Mouse (Mus musculus): ENCODE data around the gene Ndfip2. TPM values are rescaled to one million over a fixed set of nuclear protein-coding genes. Genes with fewer than 3 reads are reported as not detected.

Gene Ndfip2
- polyA plus RNA-seq, 1 experiment from 2014 or later = 42.7 TPM

GRCm38 (mm10) chr14:105292139-105292538, 33.8 kb downstream of the Ndfip2 start:
- no peaks in the 10 kb centered on the region for H3K27me3 ChIP-seq (replicated peaks; ENCODE audit: low read depth, poor library complexity, severe bottlenecking)
- H3K9me3 ChIP-seq = no peaks in the 10 kb centered on the region
- DNase-seq (ENCODE audit: low spot score) = no peak
- no peak overlapping the region for H3K4me3 ChIP-seq
- H3K27ac ChIP-seq (replicated peaks) = no peak overlapping the region
- H3K36me3 ChIP-seq (replicated peaks) = peaks cover 40% of the 10 kb centered on the region
- 92% methylated on average over 9 of the region's 9 CpGs for WGBS
- H3K4me1 ChIP-seq = no peaks in the 10 kb centered on the region

DNA sequence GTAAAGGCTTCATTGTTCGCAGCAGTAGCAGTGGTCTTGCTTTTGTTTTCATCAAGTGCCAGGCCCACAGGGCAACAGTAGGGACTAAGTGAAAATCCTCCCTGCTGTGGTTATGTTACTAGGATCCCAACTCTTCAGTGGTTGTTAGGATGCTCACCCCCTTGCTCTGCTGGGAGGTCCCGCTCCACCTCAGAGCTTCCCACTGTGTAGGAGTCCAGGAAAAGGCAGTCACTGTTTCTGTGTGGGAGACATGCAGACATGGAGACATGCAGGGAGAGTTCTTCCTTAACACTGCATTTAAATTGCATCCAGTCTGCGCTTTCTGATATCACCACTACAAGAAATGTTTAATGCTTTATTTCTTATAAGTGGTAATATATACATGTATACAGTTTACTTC, 35.4 kb downstream of the Ndfip2 start:
- Histone ChIP-seq H3K36me3 (replicated peaks) (peaks cover 38% of the 10 kb centered on the region), H3K27ac (replicated peaks) (no peak overlapping the region), H3K4me3 (no peak overlapping the region), H3K9me3 (no peaks in the 10 kb centered on the region), H3K27me3 (replicated peaks; ENCODE audit: low read depth, poor library complexity, severe bottlenecking) (no peaks in the 10 kb centered on the region), H3K4me1 (no peaks in the 10 kb centered on the region)
- WGBS = 80% methylated on average over 3 of the region's 3 CpGs
- no peak for DNase-seq (ENCODE audit: low spot score)

DNA sequence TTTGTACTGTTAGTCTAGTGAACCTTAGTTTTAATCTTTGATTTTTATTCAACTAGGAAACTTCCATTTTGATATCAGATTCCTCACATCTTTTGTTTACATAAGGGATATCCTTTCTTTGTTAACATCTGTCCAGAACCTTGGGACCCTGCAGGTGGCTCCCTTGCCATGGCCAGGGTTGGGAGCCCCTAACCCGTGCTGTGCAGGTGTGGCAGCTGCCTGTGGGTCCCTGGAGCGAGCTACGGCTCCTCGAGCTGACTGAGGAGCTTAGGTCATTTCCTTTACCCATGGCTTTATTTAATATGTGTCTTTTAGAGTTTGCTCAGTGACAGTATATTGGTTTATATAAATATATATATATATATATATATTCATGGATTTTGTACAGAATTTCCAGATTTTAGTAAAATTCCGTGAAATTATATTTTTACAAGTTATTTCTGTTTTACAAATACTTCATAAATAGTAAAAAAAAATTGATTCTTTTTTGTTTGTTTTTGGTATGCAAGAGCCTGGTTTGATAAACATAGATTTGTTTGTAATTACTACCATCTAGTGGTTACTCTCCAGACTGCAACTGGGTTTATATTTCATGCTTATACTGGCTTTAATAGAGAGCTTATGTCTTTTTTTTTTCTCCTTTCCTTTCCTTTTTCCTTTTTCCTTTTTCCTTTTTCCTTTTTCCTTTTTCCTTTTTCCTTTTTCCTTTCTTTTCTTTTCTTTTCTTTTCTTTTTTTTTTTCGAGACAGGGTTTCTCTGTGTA, 37.6 kb downstream of the Ndfip2 start:
- 58% methylated on average over 6 of the region's 6 CpGs for WGBS
- H3K27ac ChIP-seq (replicated peaks) = no peak overlapping the region
- 0 out of 2 replicates have a peak, but pooled peaks cover 2% of the 10 kb centered on the region for H3K4me1 ChIP-seq
- DNase-seq (ENCODE audit: low spot score) = no peak
- H3K36me3 ChIP-seq (replicated peaks) = peaks cover 34% of the 10 kb centered on the region
- no peaks in the 10 kb centered on the region for H3K27me3 ChIP-seq (replicated peaks; ENCODE audit: low read depth, poor library complexity, severe bottlenecking)
- no peak overlapping the region for H3K4me3 ChIP-seq
- no peaks in the 10 kb centered on the region for H3K9me3 ChIP-seq

DNA sequence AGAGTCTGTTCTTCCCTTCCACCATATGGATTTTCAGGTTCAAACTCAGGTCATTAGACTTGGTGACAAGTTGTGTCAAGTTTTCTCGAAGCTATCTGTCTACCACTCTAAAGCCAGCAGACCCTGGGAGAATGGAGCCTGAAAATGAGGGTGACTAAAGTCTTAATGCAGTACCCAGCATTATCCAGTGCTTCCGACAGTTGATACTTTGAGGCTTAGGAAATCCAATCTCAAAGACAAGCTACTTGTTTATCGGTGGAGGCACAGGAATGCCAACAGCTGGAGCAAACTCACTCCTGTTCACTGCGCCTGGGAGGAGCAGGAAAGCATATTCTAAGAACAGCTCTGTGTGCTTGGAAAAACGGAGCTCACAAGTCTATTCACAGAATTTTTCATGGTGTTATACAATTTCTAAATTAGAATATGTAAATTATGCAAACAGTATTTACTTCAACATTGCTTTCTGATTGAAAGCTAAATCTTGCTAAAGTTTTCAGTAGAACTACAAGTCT, 41.4 kb downstream of the Ndfip2 start:
- 71% methylated on average over 5 of the region's 5 CpGs for WGBS

GRCm38 (mm10) chr14:105300551-105300950, 42.2 kb downstream of the Ndfip2 start:
- Histone ChIP-seq H3K9me3 (no peaks in the 10 kb centered on the region), H3K4me3 (no peak overlapping the region), H3K27me3 (replicated peaks; ENCODE audit: low read depth, poor library complexity, severe bottlenecking) (no peaks in the 10 kb centered on the region), H3K4me1 (0 out of 2 replicates have a peak, but pooled peaks cover 2% of the 10 kb centered on the region), H3K27ac (replicated peaks) (no peak overlapping the region), H3K36me3 (replicated peaks) (peaks cover 16% of the 10 kb centered on the region; the same call in 1 of the 2 replicates)
- WGBS = 74% methylated on average over 10 of the region's 10 CpGs
- no peak for DNase-seq (ENCODE audit: low spot score)

More for the DNA sequence above, 41.4 kb downstream of the Ndfip2 start:
- 0 out of 2 replicates have a peak, but pooled peaks cover 2% of the 10 kb centered on the region for H3K4me1 ChIP-seq
- H3K27me3 ChIP-seq (replicated peaks; ENCODE audit: low read depth, poor library complexity, severe bottlenecking) = no peaks in the 10 kb centered on the region
- H3K27ac ChIP-seq (replicated peaks) = no peak overlapping the region
- peaks cover 14% of the 10 kb centered on the region; the same call in 1 of the 2 replicates for H3K36me3 ChIP-seq (replicated peaks)
- no peaks in the 10 kb centered on the region for H3K9me3 ChIP-seq
- no peak for DNase-seq (ENCODE audit: low spot score)
- H3K4me3 ChIP-seq = no peak overlapping the region

GRCm38 (mm10) chr14:105302708-105303107, 44.3 kb downstream of the Ndfip2 start:
- no peaks in the 10 kb centered on the region for H3K27me3 ChIP-seq (replicated peaks; ENCODE audit: low read depth, poor library complexity, severe bottlenecking)
- WGBS = 66% methylated on average over 4 of the region's 4 CpGs

GRCm38 (mm10) chr14:105307716-105308115, 49.3 kb downstream of the Ndfip2 start:
- WGBS = 83% methylated on average over 4 of the region's 4 CpGs
- no peaks in the 10 kb centered on the region for H3K9me3 ChIP-seq

More at GRCm38 (mm10) chr14:105302708-105303107, 44.3 kb downstream of the Ndfip2 start:
- no peak for DNase-seq (ENCODE audit: low spot score)
- H3K27ac ChIP-seq (replicated peaks) = no peak overlapping the region
- no peak overlapping the region for H3K4me3 ChIP-seq
- peaks cover 11% of the 10 kb centered on the region; the same call in 1 of the 2 replicates for H3K36me3 ChIP-seq (replicated peaks)
- H3K9me3 ChIP-seq = no peaks in the 10 kb centered on the region
- 0 out of 2 replicates have a peak, but pooled peaks cover 2% of the 10 kb centered on the region for H3K4me1 ChIP-seq

DNA sequence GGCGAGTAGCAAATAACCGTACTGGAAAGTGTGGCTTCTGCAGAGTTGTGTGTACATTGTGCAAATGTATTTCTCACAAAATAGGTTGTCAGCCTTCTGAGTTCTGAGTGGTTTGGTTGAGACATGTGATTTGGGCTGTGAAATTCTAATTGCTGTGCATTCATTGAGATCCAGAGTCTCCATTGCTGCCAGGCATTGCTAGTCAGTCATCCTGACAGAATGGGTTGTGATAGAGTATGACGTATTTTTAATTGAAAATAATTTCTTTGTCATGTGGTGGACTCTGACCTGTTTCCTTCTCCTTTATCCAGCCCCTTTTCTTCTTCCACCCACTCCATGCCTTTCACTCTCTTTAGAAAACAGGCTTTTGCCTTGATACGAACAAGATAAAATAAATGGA, 54.0 kb downstream of the Ndfip2 start:
- Histone ChIP-seq H3K27me3 (replicated peaks; ENCODE audit: low read depth, poor library complexity, severe bottlenecking) (no peaks in the 10 kb centered on the region), H3K4me1 (peaks cover 7% of the 10 kb centered on the region), H3K27ac (replicated peaks) (no peak overlapping the region), H3K9me3 (no peaks in the 10 kb centered on the region), H3K4me3 (no peak overlapping the region), H3K36me3 (replicated peaks) (peaks cover 6% of the 10 kb centered on the region; the same call in 1 of the 2 replicates)
- no peak for DNase-seq (ENCODE audit: low spot score)
- WGBS = 92% methylated on average over 4 of the region's 4 CpGs

More at GRCm38 (mm10) chr14:105307716-105308115, 49.3 kb downstream of the Ndfip2 start:
- Histone ChIP-seq H3K36me3 (replicated peaks) (peaks cover 15% of the 10 kb centered on the region; the same call in 1 of the 2 replicates), H3K4me3 (no peak overlapping the region), H3K27ac (replicated peaks) (no peak overlapping the region), H3K4me1 (no peaks in the 10 kb centered on the region), H3K27me3 (replicated peaks; ENCODE audit: low read depth, poor library complexity, severe bottlenecking) (no peaks in the 10 kb centered on the region)
- no peak for DNase-seq (ENCODE audit: low spot score)

DNA sequence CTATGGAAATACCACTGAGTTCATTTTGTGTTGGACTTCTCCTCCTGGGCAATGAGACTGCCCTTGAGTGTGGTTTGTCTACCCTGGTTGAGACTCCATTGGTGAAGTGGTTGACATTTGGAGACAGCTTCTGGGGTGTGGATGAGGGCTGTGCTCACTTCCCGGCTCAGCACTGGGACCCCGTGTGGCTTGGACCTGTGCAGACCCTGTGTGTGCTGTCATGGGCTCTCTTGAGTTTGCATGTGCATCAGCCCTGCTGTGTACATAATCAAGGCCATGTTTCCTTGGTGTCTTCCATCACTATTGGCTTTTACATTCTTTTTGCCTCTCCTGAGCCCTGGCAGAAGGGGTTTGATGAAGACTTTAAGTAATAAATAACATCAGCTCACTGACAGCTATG, 54.6 kb downstream of the Ndfip2 start:
- Histone ChIP-seq H3K27me3 (replicated peaks; ENCODE audit: low read depth, poor library complexity, severe bottlenecking) (no peaks in the 10 kb centered on the region), H3K4me1 (peaks cover 7% of the 10 kb centered on the region), H3K4me3 (no peak overlapping the region), H3K36me3 (replicated peaks) (peaks cover 6% of the 10 kb centered on the region; the same call in 1 of the 2 replicates), H3K9me3 (no peaks in the 10 kb centered on the region), H3K27ac (replicated peaks) (no peak overlapping the region)
- DNase-seq (ENCODE audit: low spot score) = no peak
- 94% methylated on average over 2 of the region's 2 CpGs for WGBS

GRCm38 (mm10) chr14:105313877-105314276, 55.5 kb downstream of the Ndfip2 start:
- Histone ChIP-seq H3K4me1 (peaks cover 7% of the 10 kb centered on the region), H3K27ac (replicated peaks) (no peak overlapping the region), H3K9me3 (no peaks in the 10 kb centered on the region), H3K36me3 (replicated peaks) (peaks cover 6% of the 10 kb centered on the region; the same call in 1 of the 2 replicates), H3K27me3 (replicated peaks; ENCODE audit: low read depth, poor library complexity, severe bottlenecking) (no peaks in the 10 kb centered on the region), H3K4me3 (no peak overlapping the region)
- 49% methylated on average over 5 of the region's 5 CpGs for WGBS
- DNase-seq (ENCODE audit: low spot score) = no peak

DNA sequence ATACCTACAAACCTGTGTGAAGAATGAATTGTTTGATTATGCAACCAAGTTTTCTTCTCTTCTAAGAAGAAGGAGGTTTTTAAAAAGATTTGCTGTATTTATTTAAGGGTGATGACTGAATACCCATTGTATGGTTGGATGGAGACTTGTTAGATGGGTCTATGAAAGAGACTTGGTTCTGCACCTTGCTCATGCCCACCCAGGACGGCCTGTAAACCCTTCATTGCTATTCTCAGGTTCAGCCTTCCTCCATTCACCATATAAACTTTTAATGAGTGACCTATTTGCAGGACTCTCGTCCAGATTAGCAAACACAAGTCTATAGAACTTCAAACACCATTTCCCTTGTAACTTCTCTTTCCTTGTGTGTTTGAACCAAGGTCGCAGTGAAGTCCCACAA, 63.3 kb downstream of the Ndfip2 start:
- Histone ChIP-seq H3K9me3 (peaks cover 4% of the 10 kb centered on the region; the same call in 1 of the 2 replicates), H3K4me3 (no peak overlapping the region), H3K36me3 (replicated peaks) (no peaks in the 10 kb centered on the region), H3K27ac (replicated peaks) (no peak overlapping the region), H3K27me3 (replicated peaks; ENCODE audit: low read depth, poor library complexity, severe bottlenecking) (no peaks in the 10 kb centered on the region), H3K4me1 (no peaks in the 10 kb centered on the region)
- DNase-seq (ENCODE audit: low spot score) = no peak
- WGBS = 85% methylated on average over 3 of the region's 3 CpGs

- H3K4me3 ChIP-seq = no peak overlapping the region
- DNase-seq (ENCODE audit: low spot score) = no peak
- H3K9me3 ChIP-seq = peaks cover 4% of the 10 kb centered on the region; the same call in 1 of the 2 replicates
- H3K36me3 ChIP-seq (replicated peaks) = no peaks in the 10 kb centered on the region
- H3K27me3 ChIP-seq (replicated peaks; ENCODE audit: low read depth, poor library complexity, severe bottlenecking) = no peaks in the 10 kb centered on the region
- H3K27ac ChIP-seq (replicated peaks) = no peak overlapping the region
- no peaks in the 10 kb centered on the region for H3K4me1 ChIP-seq
- 75% methylated on average over 5 of the region's 5 CpGs for WGBS
Measured at GRCm38 (mm10) chr14:105322829-105323228, 64.5 kb downstream of the Ndfip2 start.

- no peak for DNase-seq (ENCODE audit: low spot score)
- no peak overlapping the region for H3K27ac ChIP-seq (replicated peaks)
- H3K9me3 ChIP-seq = peaks cover 4% of the 10 kb centered on the region; the same call in 1 of the 2 replicates
- H3K4me1 ChIP-seq = peaks cover 5% of the 10 kb centered on the region
- 85% methylated on average over 9 of the region's 9 CpGs for WGBS
- no peaks in the 10 kb centered on the region for H3K36me3 ChIP-seq (replicated peaks)
- H3K4me3 ChIP-seq = no peak overlapping the region
- no peaks in the 10 kb centered on the region for H3K27me3 ChIP-seq (replicated peaks; ENCODE audit: low read depth, poor library complexity, severe bottlenecking)
Measured at GRCm38 (mm10) chr14:105323448-105323847, 65.1 kb downstream of the Ndfip2 start.

Measured in embryonic facial prominence, embryonic 10.5 days (tissue).